Mouse (Mus musculus) hindbrain, embryonic 13.5 days (tissue): Measurements from ENCODE around the gene Mex3b. TPM values are rescaled to one million over a fixed set of nuclear protein-coding genes. Genes with fewer than 3 reads are reported as not detected.
A peak's percentile ranks its signal among the peaks of the same experiment; 100 is the strongest.

Source experiments
- ATAC-seq: fragments of 200-750 bp; cut with Nextera tagmentation; 2 replicates; pipeline ENCODE4 v1.8.0; 2017; ENCODE audit warnings: moderate TSS enrichment; ENCODE audit not compliant: low FRiP score
- H3K27ac ChIP-seq: fragments of 300-500 bp; sonication (generic); 2 replicates; pipeline ENCODE4 v1.5.1; 2015; ENCODE audit warnings: inconsistent platforms, mild to moderate bottlenecking, moderate library complexity
- H3K27me3 ChIP-seq: fragments of 300-500 bp; sonication (generic); 2 replicates; pipeline ENCODE4 v1.6.1; 2015; ENCODE audit warnings: mild to moderate bottlenecking, inconsistent platforms
- H3K36me3 ChIP-seq: fragments of 300-500 bp; sonication (generic); 2 replicates; pipeline ENCODE4 v1.6.1; 2015; ENCODE audit warnings: mild to moderate bottlenecking, inconsistent platforms
- H3K4me1 ChIP-seq: fragments of 300-500 bp; sonication (generic); replicated peaks from 2 replicates; pipeline ENCODE4 v1.6.1; 2015; ENCODE audit warnings: inconsistent platforms
- H3K4me2 ChIP-seq: fragments of 300-500 bp; sonication (generic); 2 replicates; pipeline ENCODE4 v1.6.1; 2015; ENCODE audit warnings: inconsistent platforms, mild to moderate bottlenecking, moderate library complexity
- H3K4me3 ChIP-seq: fragments of 300-500 bp; sonication (generic); 2 replicates; pipeline ENCODE4 v1.5.1; 2015; ENCODE audit warnings: mild to moderate bottlenecking, inconsistent platforms
- H3K9ac ChIP-seq: fragments of 300-500 bp; sonication (generic); 2 replicates; pipeline ENCODE4 v1.6.1; 2015; ENCODE audit warnings: mild to moderate bottlenecking, inconsistent platforms
- H3K9me3 ChIP-seq: fragments of 300-500 bp; sonication (generic); 2 replicates; pipeline ENCODE4 v1.6.1; 2016; ENCODE audit warnings: inconsistent platforms
- WGBS: fragments of 180-500 bp; shearing (Covaris S2); methylation state at CpG from one replicate; pipeline ENCODE4 v1.1.7; 2015; 5-methylcytosine and 5-hydroxymethylcytosine counted together
- polyA plus RNA-seq: library from polyadenylated mRNA; unstranded; fragments of >200 nt; fragmentation: Nextera tagmentation; extraction: Ambion mirVana; gene quantifications from 2 replicates; pipeline ENCODE4 v1.2.1, GENCODE M21; 2015

Gene Mex3b
- polyA plus RNA-seq, 1 experiment from 2014 or later: 37.5 TPM

GRCm38 (mm10) chr7:82869231-82870147 lies 2.4 kb downstream of the Mex3b start:
- no peak for ATAC-seq
- H3K4me3 ChIP-seq: peak overlapping the region; percentile 97
- H3K4me1 ChIP-seq: peaks cover 24% of the 10 kb centered on the region
- no peaks in the 10 kb centered on the region for H3K9me3 ChIP-seq
- peak overlapping the region; percentile 100 for H3K27ac ChIP-seq
- 2% methylated on average over 56 of the region's 56 CpGs for WGBS
- no peaks in the 10 kb centered on the region for H3K27me3 ChIP-seq
- peak overlapping the region; percentile 93 for H3K4me2 ChIP-seq
- peaks cover 22% of the 10 kb centered on the region for H3K36me3 ChIP-seq
- H3K9ac ChIP-seq: peak overlapping the region; percentile 100

GRCm38 (mm10) chr7:82870148-82870513 lies 3.0 kb downstream of the Mex3b start:
- Histone ChIP-seq H3K9me3 (no peaks in the 10 kb centered on the region), H3K4me2 (peak overlapping the region; percentile 93), H3K9ac (peak overlapping the region; percentile 100), H3K27ac (peak overlapping the region; percentile 100), H3K27me3 (no peaks in the 10 kb centered on the region), H3K36me3 (peaks cover 22% of the 10 kb centered on the region), H3K4me3 (peak overlapping the region; percentile 97), H3K4me1 (peaks cover 17% of the 10 kb centered on the region)
- 11% methylated on average over 18 of the region's 18 CpGs for WGBS
- no peak for ATAC-seq

- Histone ChIP-seq H3K27me3 (no peaks in the 10 kb centered on the region), H3K9me3 (no peaks in the 10 kb centered on the region), H3K4me2 (no peak overlapping the region), H3K36me3 (peaks cover 5% of the 10 kb centered on the region; the same call in 1 of the 2 replicates), H3K9ac (no peak overlapping the region), H3K4me3 (no peak overlapping the region), H3K27ac (no peak overlapping the region), H3K4me1 (peaks cover 17% of the 10 kb centered on the region)
- WGBS: 69% methylated on average over 5 of the region's 5 CpGs
- ATAC-seq: no peak
Measured at GRCm38 (mm10) chr7:82876551-82876950, 9.4 kb downstream of the Mex3b start.

- Histone ChIP-seq H3K36me3 (no peaks in the 10 kb centered on the region), H3K27ac (no peak overlapping the region), H3K27me3 (no peaks in the 10 kb centered on the region), H3K9ac (no peak overlapping the region), H3K4me1 (no peaks in the 10 kb centered on the region), H3K4me2 (no peak overlapping the region), H3K9me3 (no peaks in the 10 kb centered on the region), H3K4me3 (no peak overlapping the region)
- no peak for ATAC-seq
- WGBS: 95% methylated on average over 5 of the region's 5 CpGs
Measured at GRCm38 (mm10) chr7:82880016-82880415, 12.9 kb downstream of the Mex3b start.

- Histone ChIP-seq H3K4me3 (no peak overlapping the region), H3K27me3 (no peaks in the 10 kb centered on the region), H3K27ac (no peak overlapping the region), H3K9ac (no peak overlapping the region), H3K36me3 (no peaks in the 10 kb centered on the region), H3K4me2 (no peak overlapping the region), H3K9me3 (no peaks in the 10 kb centered on the region), H3K4me1 (no peaks in the 10 kb centered on the region)
- WGBS: 90% methylated on average over 5 of the region's 5 CpGs
- no peak for ATAC-seq
Measured at GRCm38 (mm10) chr7:82880700-82881099, 13.6 kb downstream of the Mex3b start.

- no peak overlapping the region for H3K27ac ChIP-seq
- H3K9me3 ChIP-seq: no peaks in the 10 kb centered on the region
- 80% methylated on average over 6 of the region's 6 CpGs for WGBS
- H3K9ac ChIP-seq: no peak overlapping the region
- ATAC-seq: no peak
- no peaks in the 10 kb centered on the region for H3K4me1 ChIP-seq
- no peaks in the 10 kb centered on the region for H3K27me3 ChIP-seq
- H3K36me3 ChIP-seq: no peaks in the 10 kb centered on the region
- no peak overlapping the region for H3K4me3 ChIP-seq
- no peak overlapping the region for H3K4me2 ChIP-seq
Measured at GRCm38 (mm10) chr7:82890317-82890850, 23.3 kb downstream of the Mex3b start.

- 62% methylated on average over 1 of the region's 1 CpGs for WGBS
Measured at GRCm38 (mm10) chr7:82890875-82891515, 23.9 kb downstream of the Mex3b start.

GRCm38 (mm10) chr7:82894366-82894765 lies 27.2 kb downstream of the Mex3b start:
- no peaks in the 10 kb centered on the region for H3K9me3 ChIP-seq
- H3K9ac ChIP-seq: no peak overlapping the region
- H3K4me1 ChIP-seq: peaks cover 10% of the 10 kb centered on the region
- H3K36me3 ChIP-seq: no peaks in the 10 kb centered on the region
- H3K4me3 ChIP-seq: no peak overlapping the region
- H3K4me2 ChIP-seq: no peak overlapping the region
- no peaks in the 10 kb centered on the region for H3K27me3 ChIP-seq
- no peak for ATAC-seq
- 68% methylated on average over 1 of the region's 1 CpGs for WGBS
- no peak overlapping the region for H3K27ac ChIP-seq

More at GRCm38 (mm10) chr7:82890875-82891515, 23.9 kb downstream of the Mex3b start:
- no peak for ATAC-seq
- Histone ChIP-seq H3K9ac (no peak overlapping the region), H3K27ac (no peak overlapping the region), H3K27me3 (no peaks in the 10 kb centered on the region), H3K36me3 (no peaks in the 10 kb centered on the region), H3K4me1 (no peaks in the 10 kb centered on the region), H3K9me3 (no peaks in the 10 kb centered on the region), H3K4me2 (no peak overlapping the region), H3K4me3 (no peak overlapping the region)

GRCm38 (mm10) chr7:82895606-82896005 lies 28.5 kb downstream of the Mex3b start:
- Histone ChIP-seq H3K4me1 (peaks cover 10% of the 10 kb centered on the region), H3K4me2 (no peak overlapping the region), H3K36me3 (no peaks in the 10 kb centered on the region), H3K9me3 (no peaks in the 10 kb centered on the region), H3K4me3 (no peak overlapping the region), H3K27me3 (no peaks in the 10 kb centered on the region), H3K9ac (no peak overlapping the region), H3K27ac (no peak overlapping the region)
- ATAC-seq: no peak
- 59% methylated on average over 2 of the region's 2 CpGs for WGBS

GRCm38 (mm10) chr7:82896750-82897149 lies 29.6 kb downstream of the Mex3b start:
- H3K4me3 ChIP-seq: no peak overlapping the region
- peak; percentile 61 for ATAC-seq
- H3K4me1 ChIP-seq: peaks cover 10% of the 10 kb centered on the region
- H3K27ac ChIP-seq: peak overlapping the region; percentile 66
- H3K4me2 ChIP-seq: no peak overlapping the region
- H3K36me3 ChIP-seq: no peaks in the 10 kb centered on the region
- 31% methylated on average over 3 of the region's 3 CpGs for WGBS
- H3K9ac ChIP-seq: no peak overlapping the region
- no peaks in the 10 kb centered on the region for H3K9me3 ChIP-seq
- no peaks in the 10 kb centered on the region for H3K27me3 ChIP-seq

- Histone ChIP-seq H3K27me3 (no peaks in the 10 kb centered on the region), H3K9me3 (no peaks in the 10 kb centered on the region), H3K36me3 (no peaks in the 10 kb centered on the region), H3K4me3 (no peak overlapping the region), H3K4me1 (peaks cover 13% of the 10 kb centered on the region), H3K4me2 (no peak overlapping the region), H3K9ac (no peak overlapping the region), H3K27ac (no peak overlapping the region)
- no peak for ATAC-seq
- WGBS: 75% methylated on average over 8 of the region's 8 CpGs
Measured at GRCm38 (mm10) chr7:82899459-82900297, 32.5 kb downstream of the Mex3b start.

- no peaks in the 10 kb centered on the region for H3K36me3 ChIP-seq
- no peak overlapping the region for H3K27ac ChIP-seq
- no peak overlapping the region for H3K9ac ChIP-seq
- no peak overlapping the region for H3K4me3 ChIP-seq
- H3K4me2 ChIP-seq: no peak overlapping the region
- no peaks in the 10 kb centered on the region for H3K9me3 ChIP-seq
- peaks cover 10% of the 10 kb centered on the region; the same call in 1 of the 2 replicates for H3K4me1 ChIP-seq
- ATAC-seq: no peak
- no peaks in the 10 kb centered on the region for H3K27me3 ChIP-seq
- WGBS: 77% methylated on average over 3 of the region's 3 CpGs
Measured at GRCm38 (mm10) chr7:82903006-82903405, 35.9 kb downstream of the Mex3b start.
